Mouse (Mus musculus) midbrain, embryonic 16.5 days (tissue): ENCODE results near the gene S100a10. TPM values are rescaled to one million over a fixed set of nuclear protein-coding genes. Genes with fewer than 3 reads are reported as not detected.

Experiments
- ATAC-seq: fragments of 200-750 bp; cut with Nextera tagmentation; 2 replicates; pipeline ENCODE4 v1.8.0; 2017; ENCODE audit warnings: moderate TSS enrichment
- H3K27ac ChIP-seq: fragments of 300-500 bp; sonication (generic); 2 replicates; pipeline ENCODE4 v1.5.1; 2014; ENCODE audit warnings: mild to moderate bottlenecking, low read length, mixed read lengths
- H3K27me3 ChIP-seq: fragments of 300-500 bp; sonication (generic); 2 replicates; pipeline ENCODE4 v1.6.1; 2014; ENCODE audit warnings: low read depth, low read length, mixed read lengths; ENCODE audit not compliant: control insufficient read depth, insufficient read depth
- H3K36me3 ChIP-seq: fragments of 300-500 bp; sonication (generic); 2 replicates; pipeline ENCODE4 v1.6.1; 2014; ENCODE audit warnings: mild to moderate bottlenecking, low read length, moderate library complexity, mixed read lengths; ENCODE audit not compliant: control insufficient read depth, insufficient read depth
- H3K4me1 ChIP-seq: fragments of 300-500 bp; sonication (generic); 2 replicates; pipeline ENCODE4 v1.6.1; 2014; ENCODE audit warnings: mild to moderate bottlenecking, low read length, mixed read lengths; ENCODE audit not compliant: control insufficient read depth, insufficient read depth
- H3K4me2 ChIP-seq: fragments of 300-500 bp; sonication (generic); 2 replicates; pipeline ENCODE4 v1.6.1; 2014; ENCODE audit warnings: mild to moderate bottlenecking, low read length, mixed read lengths
- H3K4me3 ChIP-seq: fragments of 300-500 bp; sonication (generic); 2 replicates; pipeline ENCODE4 v1.5.1; 2014; ENCODE audit warnings: low read depth, mild to moderate bottlenecking, low read length, moderate library complexity, mixed read lengths
- H3K9ac ChIP-seq: fragments of 300-500 bp; sonication (generic); 2 replicates; pipeline ENCODE4 v1.6.1; 2014; ENCODE audit warnings: low read depth, low read length, mixed read lengths
- H3K9me3 ChIP-seq: fragments of 300-500 bp; sonication (generic); replicated peaks from 2 replicates; pipeline ENCODE4 v1.6.1; 2014; ENCODE audit warnings: mild to moderate bottlenecking, low read length, mixed read lengths; ENCODE audit not compliant: control insufficient read depth, poor library complexity, severe bottlenecking
- whole genome bisulfite sequencing: fragments of 180-500 bp; shearing (Covaris S2); extraction: QIAGEN DNeasy Blood & Tissue Kit; methylation state at CpG from one replicate; pipeline ENCODE4 v1.1.7; 2014; 5-methylcytosine and 5-hydroxymethylcytosine counted together
- polyA plus RNA-seq: library from polyadenylated mRNA; unstranded; fragments of >200 nt; fragmentation: Nextera tagmentation; extraction: Ambion mirVana; gene quantifications from 2 replicates; pipeline ENCODE4 v1.2.1, GENCODE M21; 2015

The S100a10 gene
- polyA plus RNA-seq, 1 experiment from 2014 or later: 107 TPM

- no peaks in the 10 kb centered on the region for H3K27me3 ChIP-seq
- H3K9me3 ChIP-seq: no peaks in the 10 kb centered on the region
- 80% methylated on average over 2 of the region's 2 CpGs for WGBS
- no peak overlapping the region for H3K9ac ChIP-seq
- no peak overlapping the region for H3K4me3 ChIP-seq
- H3K27ac ChIP-seq: no peak overlapping the region
- H3K36me3 ChIP-seq: no peaks in the 10 kb centered on the region
- ATAC-seq: no peak
- H3K4me1 ChIP-seq: no peaks in the 10 kb centered on the region
- H3K4me2 ChIP-seq: no peak overlapping the region
Observed at GRCm38 (mm10) chr3:93583056-93583455, 28.2 kb downstream of the S100a10 start.

GRCm38 (mm10) chr3:93589629-93590028 lies 34.7 kb downstream of the S100a10 start:
- Histone ChIP-seq H3K9ac (no peak overlapping the region), H3K4me3 (no peak overlapping the region), H3K27me3 (no peaks in the 10 kb centered on the region), H3K4me1 (no peaks in the 10 kb centered on the region), H3K4me2 (no peak overlapping the region), H3K36me3 (no peaks in the 10 kb centered on the region), H3K9me3 (no peaks in the 10 kb centered on the region), H3K27ac (no peak overlapping the region)
- no peak for ATAC-seq
- WGBS: 94% methylated on average over 5 of the region's 5 CpGs

GRCm38 (mm10) chr3:93590256-93590655 lies 35.4 kb downstream of the S100a10 start:
- H3K9ac ChIP-seq: no peak overlapping the region
- no peak overlapping the region for H3K4me3 ChIP-seq
- WGBS: 78% methylated on average over 1 of the region's 1 CpGs
- no peak overlapping the region for H3K27ac ChIP-seq
- no peaks in the 10 kb centered on the region for H3K36me3 ChIP-seq
- no peaks in the 10 kb centered on the region for H3K4me1 ChIP-seq
- no peak overlapping the region for H3K4me2 ChIP-seq
- no peaks in the 10 kb centered on the region for H3K9me3 ChIP-seq
- H3K27me3 ChIP-seq: no peaks in the 10 kb centered on the region
- no peak for ATAC-seq

GRCm38 (mm10) chr3:93592100-93592499 lies 37.2 kb downstream of the S100a10 start:
- H3K4me1 ChIP-seq: no peaks in the 10 kb centered on the region
- ATAC-seq: no peak
- 92% methylated on average over 2 of the region's 2 CpGs for whole genome bisulfite sequencing
- H3K27me3 ChIP-seq: no peaks in the 10 kb centered on the region
- H3K9ac ChIP-seq: no peak overlapping the region
- H3K4me2 ChIP-seq: no peak overlapping the region
- no peak overlapping the region for H3K4me3 ChIP-seq
- no peaks in the 10 kb centered on the region for H3K9me3 ChIP-seq
- no peaks in the 10 kb centered on the region for H3K36me3 ChIP-seq
- no peak overlapping the region for H3K27ac ChIP-seq

GRCm38 (mm10) chr3:93592976-93593375 lies 38.1 kb downstream of the S100a10 start:
- H3K9ac ChIP-seq: no peak overlapping the region
- 79% methylated on average over 4 of the region's 4 CpGs for WGBS
- no peak overlapping the region for H3K27ac ChIP-seq
- no peak for ATAC-seq
- no peaks in the 10 kb centered on the region for H3K36me3 ChIP-seq
- no peaks in the 10 kb centered on the region for H3K9me3 ChIP-seq
- no peak overlapping the region for H3K4me3 ChIP-seq
- H3K4me2 ChIP-seq: no peak overlapping the region
- H3K4me1 ChIP-seq: no peaks in the 10 kb centered on the region
- no peaks in the 10 kb centered on the region for H3K27me3 ChIP-seq

- Histone ChIP-seq H3K9me3 (no peaks in the 10 kb centered on the region), H3K4me2 (no peak overlapping the region), H3K36me3 (no peaks in the 10 kb centered on the region), H3K9ac (no peak overlapping the region), H3K4me1 (no peaks in the 10 kb centered on the region), H3K4me3 (no peak overlapping the region), H3K27ac (no peak overlapping the region), H3K27me3 (no peaks in the 10 kb centered on the region)
- no peak for ATAC-seq
- 74% methylated on average over 1 of the region's 1 CpGs for WGBS
Observed at GRCm38 (mm10) chr3:93593512-93593911, 38.6 kb downstream of the S100a10 start.

GRCm38 (mm10) chr3:93596632-93597031 lies 41.8 kb downstream of the S100a10 start:
- no peaks in the 10 kb centered on the region for H3K9me3 ChIP-seq
- H3K9ac ChIP-seq: no peak overlapping the region
- no peaks in the 10 kb centered on the region for H3K36me3 ChIP-seq
- H3K27me3 ChIP-seq: no peaks in the 10 kb centered on the region
- no peak overlapping the region for H3K4me2 ChIP-seq
- H3K4me3 ChIP-seq: no peak overlapping the region
- H3K4me1 ChIP-seq: no peaks in the 10 kb centered on the region
- H3K27ac ChIP-seq: no peak overlapping the region
- WGBS: 96% methylated on average over 1 of the region's 1 CpGs
- ATAC-seq: no peak

- H3K4me1 ChIP-seq: no peaks in the 10 kb centered on the region
- no peak overlapping the region for H3K27ac ChIP-seq
- H3K9ac ChIP-seq: no peak overlapping the region
- WGBS: 48% methylated on average over 5 of the region's 5 CpGs
- no peak for ATAC-seq
- H3K36me3 ChIP-seq: no peaks in the 10 kb centered on the region
- no peaks in the 10 kb centered on the region for H3K9me3 ChIP-seq
- H3K4me2 ChIP-seq: no peak overlapping the region
- H3K27me3 ChIP-seq: no peaks in the 10 kb centered on the region
- no peak overlapping the region for H3K4me3 ChIP-seq
Observed at GRCm38 (mm10) chr3:93597221-93597913, 42.5 kb downstream of the S100a10 start.

GRCm38 (mm10) chr3:93597970-93598369 lies 43.1 kb downstream of the S100a10 start:
- H3K36me3 ChIP-seq: no peaks in the 10 kb centered on the region
- H3K4me3 ChIP-seq: no peak overlapping the region
- H3K27me3 ChIP-seq: no peaks in the 10 kb centered on the region
- WGBS: 89% methylated on average over 7 of the region's 7 CpGs
- no peak for ATAC-seq
- no peak overlapping the region for H3K27ac ChIP-seq
- H3K9me3 ChIP-seq: no peaks in the 10 kb centered on the region
- no peaks in the 10 kb centered on the region for H3K4me1 ChIP-seq
- no peak overlapping the region for H3K4me2 ChIP-seq
- no peak overlapping the region for H3K9ac ChIP-seq
